Mouse (Mus musculus) neural tube, embryonic 10.5 days (tissue): Measurements from ENCODE around the gene Btbd35f3.
"Not testable (repeated sequence)": the region's sequence is repeated elsewhere in the genome, so short reads cannot be mapped to it uniquely, and the experiment has no call there.

Experiments used
- DNase-seq: peaks from one replicate; pipeline ENCODE4 v3.0.0-alpha.2; 2017; ENCODE audit warnings: low spot score; ENCODE audit errors: extremely low spot score

The Btbd35f3 gene

DNA sequence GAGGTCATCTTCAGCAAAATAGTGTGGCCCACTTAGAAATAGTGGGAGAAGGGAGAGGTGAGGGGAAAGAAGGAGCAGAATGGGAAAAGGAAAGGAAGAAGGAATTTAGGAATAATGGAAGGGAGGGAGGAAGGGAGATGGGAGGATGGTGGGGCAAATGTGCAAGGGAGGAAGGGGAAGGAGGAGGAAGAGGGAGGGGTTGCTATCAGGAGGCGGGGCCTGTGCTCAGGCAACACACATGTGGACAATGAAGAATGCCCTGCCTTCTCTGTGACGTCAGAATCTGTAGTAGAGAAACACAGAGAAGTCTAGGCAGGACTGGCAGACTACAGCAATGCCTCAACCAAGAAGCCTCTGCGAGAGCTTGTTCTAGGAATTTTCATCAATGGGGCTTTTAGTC is at the start of gene Btbd35f3:
Gene Btbd35f3, plus strand, starts transcription at position 301 of the 400 bp plus-strand sequence.
- not testable (repeated sequence) for DNase-seq
